Mouse (Mus musculus) midbrain, embryonic 12.5 days (tissue): ENCODE measurements around the gene Rnf25. TPM values are rescaled to one million over a fixed set of nuclear protein-coding genes. Genes with fewer than 3 reads are reported as not detected.
A peak's percentile ranks its signal among the peaks of the same experiment; 100 is the strongest.

Source experiments
- ATAC-seq: fragments of 200-750 bp; cut with Nextera tagmentation; 2 replicates; pipeline ENCODE4 v1.8.0; 2017; ENCODE audit warnings: low read depth, moderate TSS enrichment, moderate library complexity; ENCODE audit not compliant: low FRiP score
- H3K27ac ChIP-seq: fragments of 300-500 bp; sonication (generic); replicated peaks from 2 replicates; pipeline ENCODE4 v1.5.1; 2016; ENCODE audit warnings: mild to moderate bottlenecking
- H3K27me3 ChIP-seq: fragments of 300-500 bp; sonication (generic); 2 replicates; pipeline ENCODE4 v1.6.1; 2016; ENCODE audit warnings: mild to moderate bottlenecking
- H3K36me3 ChIP-seq: fragments of 300-500 bp; sonication (generic); 2 replicates; pipeline ENCODE4 v1.6.1; 2016
- H3K4me1 ChIP-seq: fragments of 300-500 bp; sonication (generic); 2 replicates; pipeline ENCODE4 v1.6.1; 2016
- H3K4me2 ChIP-seq: fragments of 300-500 bp; sonication (generic); replicated peaks from 2 replicates; pipeline ENCODE4 v1.6.1; 2016; ENCODE audit warnings: mild to moderate bottlenecking, moderate library complexity
- H3K4me3 ChIP-seq: fragments of 300-500 bp; sonication (generic); 2 replicates; pipeline ENCODE4 v1.5.1; 2016; ENCODE audit warnings: mild to moderate bottlenecking
- H3K9ac ChIP-seq: fragments of 300-500 bp; sonication (generic); replicated peaks from 2 replicates; pipeline ENCODE4 v1.6.1; 2016; ENCODE audit warnings: mild to moderate bottlenecking, moderate library complexity
- H3K9me3 ChIP-seq: fragments of 300-500 bp; sonication (generic); 2 replicates; pipeline ENCODE4 v1.6.1; 2016; ENCODE audit warnings: mild to moderate bottlenecking
- WGBS: fragments of 180-500 bp; shearing (Covaris S2); methylation state at CpG from one replicate; pipeline ENCODE4 v1.1.7; 2016; 5-methylcytosine and 5-hydroxymethylcytosine counted together
- polyA plus RNA-seq: library from polyadenylated mRNA; unstranded; fragments of >200 nt; fragmentation: Nextera tagmentation; extraction: Ambion mirVana; gene quantifications from 2 replicates; pipeline ENCODE4 v1.2.1, GENCODE M21; 2016

Gene Rnf25
- polyA plus RNA-seq: 31.5 and 35.5 TPM in 2 replicates

- Histone ChIP-seq H3K9me3 (no peaks in the 10 kb centered on the region), H3K4me3 (peak within 1 kb of the TSS; percentile 83), H3K27ac (peak within 1 kb of the TSS; percentile 47; the same call in 1 of the 2 replicates), H3K4me1 (peaks cover 14% of the 10 kb centered on the region), H3K36me3 (peaks cover 42% of the 10 kb centered on the region), H3K4me2 (peak within 1 kb of the TSS; percentile 80), H3K27me3 (no peaks in the 10 kb centered on the region), H3K9ac (peak within 1 kb of the TSS; percentile 83)
- WGBS: 10% methylated on average over 25 of the region's 25 CpGs
- peak; percentile 86 for ATAC-seq
Observed at GRCm38 (mm10) chr1:74601267-74601962, at the start of gene Rnf25, which contains the start of gene Stk36. Rnf25 (minus strand) TSS chr1:74601397. Stk36 (plus strand) TSS chr1:74601445.

- Histone ChIP-seq H3K4me2 (no peak overlapping the region), H3K9ac (no peak overlapping the region), H3K4me1 (no peaks in the 10 kb centered on the region), H3K27ac (no peak overlapping the region), H3K4me3 (no peak overlapping the region), H3K36me3 (no peaks in the 10 kb centered on the region), H3K9me3 (no peaks in the 10 kb centered on the region), H3K27me3 (no peaks in the 10 kb centered on the region)
- ATAC-seq: no peak
Observed at GRCm38 (mm10) chr1:74643926-74644325, 42.7 kb upstream of the Rnf25 start.

DNA sequence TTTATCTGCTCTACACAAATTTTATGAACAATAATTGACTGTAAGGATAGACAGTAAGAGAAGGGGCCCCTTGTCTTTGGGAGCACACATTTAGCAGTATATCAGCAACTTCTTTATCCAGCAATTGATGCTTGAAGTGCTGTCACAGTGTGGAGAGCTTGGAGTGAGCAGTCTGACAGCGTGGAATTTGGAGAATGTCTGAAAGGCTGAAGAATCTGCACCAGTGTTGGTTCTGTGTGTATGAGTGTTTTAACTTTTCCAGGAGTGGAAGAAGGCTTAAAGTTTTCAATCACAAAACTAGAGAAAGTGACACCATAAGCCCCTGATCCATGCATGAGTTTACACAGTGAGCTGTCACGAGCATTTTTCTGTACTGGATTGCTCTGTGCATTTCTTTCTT lies 42.3 kb upstream of the Rnf25 start:
- Histone ChIP-seq H3K4me1 (no peaks in the 10 kb centered on the region), H3K27ac (no peak overlapping the region), H3K36me3 (no peaks in the 10 kb centered on the region), H3K4me3 (no peak overlapping the region), H3K9me3 (no peaks in the 10 kb centered on the region), H3K4me2 (no peak overlapping the region), H3K9ac (no peak overlapping the region), H3K27me3 (no peaks in the 10 kb centered on the region)
- WGBS: 72% methylated on average over 2 of the region's 2 CpGs
- ATAC-seq: no peak

DNA sequence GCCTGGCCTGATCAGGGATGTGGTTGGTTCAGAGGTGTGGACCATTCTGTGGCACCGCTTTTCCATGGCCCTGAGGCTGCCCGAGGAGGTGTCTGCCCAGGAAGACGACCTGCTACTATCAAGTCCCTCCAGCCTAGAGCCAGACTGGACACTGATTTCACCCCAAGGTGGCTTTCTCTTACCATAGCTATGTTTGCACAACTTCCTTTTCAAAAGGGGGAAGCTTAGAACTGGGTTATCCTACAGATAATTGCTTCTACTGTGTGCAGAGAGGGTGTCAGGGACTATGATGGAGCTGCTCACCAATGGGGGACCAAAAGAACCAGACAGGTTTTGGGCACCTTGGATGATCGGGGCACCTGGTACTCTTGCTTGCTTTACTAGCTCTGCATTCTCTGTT lies 31.5 kb upstream of the Rnf25 start:
- H3K4me3 ChIP-seq: no peak overlapping the region
- 90% methylated on average over 4 of the region's 4 CpGs for WGBS
- ATAC-seq: no peak
- H3K9me3 ChIP-seq: no peaks in the 10 kb centered on the region
- no peaks in the 10 kb centered on the region for H3K27me3 ChIP-seq
- H3K4me1 ChIP-seq: no peaks in the 10 kb centered on the region
- no peak overlapping the region for H3K4me2 ChIP-seq
- H3K36me3 ChIP-seq: peaks cover 26% of the 10 kb centered on the region
- no peak overlapping the region for H3K9ac ChIP-seq
- no peak overlapping the region for H3K27ac ChIP-seq

- 49% methylated on average over 7 of the region's 7 CpGs for WGBS
- no peaks in the 10 kb centered on the region for H3K27me3 ChIP-seq
Observed at GRCm38 (mm10) chr1:74628001-74628400, 26.8 kb upstream of the Rnf25 start.

GRCm38 (mm10) chr1:74626076-74626475 lies 24.9 kb upstream of the Rnf25 start:
- peaks cover 66% of the 10 kb centered on the region for H3K36me3 ChIP-seq

More at GRCm38 (mm10) chr1:74628001-74628400, 26.8 kb upstream of the Rnf25 start:
- Histone ChIP-seq H3K27ac (no peak overlapping the region), H3K4me2 (no peak overlapping the region), H3K9me3 (no peaks in the 10 kb centered on the region), H3K4me3 (no peak overlapping the region), H3K9ac (no peak overlapping the region), H3K4me1 (no peaks in the 10 kb centered on the region), H3K36me3 (peaks cover 55% of the 10 kb centered on the region)
- ATAC-seq: no peak

GRCm38 (mm10) chr1:74624183-74624582 lies 23.0 kb upstream of the Rnf25 start:
- Histone ChIP-seq H3K4me2 (no peak overlapping the region), H3K9me3 (no peaks in the 10 kb centered on the region), H3K9ac (no peak overlapping the region), H3K4me3 (no peak overlapping the region), H3K4me1 (no peaks in the 10 kb centered on the region), H3K27me3 (no peaks in the 10 kb centered on the region), H3K27ac (no peak overlapping the region), H3K36me3 (peaks cover 66% of the 10 kb centered on the region)
- WGBS: 93% methylated on average over 1 of the region's 1 CpGs
- no peak for ATAC-seq

More at GRCm38 (mm10) chr1:74626076-74626475, 24.9 kb upstream of the Rnf25 start:
- Histone ChIP-seq H3K9ac (no peak overlapping the region), H3K27me3 (no peaks in the 10 kb centered on the region), H3K4me2 (no peak overlapping the region), H3K27ac (no peak overlapping the region), H3K9me3 (no peaks in the 10 kb centered on the region), H3K4me3 (no peak overlapping the region), H3K4me1 (no peaks in the 10 kb centered on the region)
- no peak for ATAC-seq
- 94% methylated on average over 4 of the region's 4 CpGs for WGBS

DNA sequence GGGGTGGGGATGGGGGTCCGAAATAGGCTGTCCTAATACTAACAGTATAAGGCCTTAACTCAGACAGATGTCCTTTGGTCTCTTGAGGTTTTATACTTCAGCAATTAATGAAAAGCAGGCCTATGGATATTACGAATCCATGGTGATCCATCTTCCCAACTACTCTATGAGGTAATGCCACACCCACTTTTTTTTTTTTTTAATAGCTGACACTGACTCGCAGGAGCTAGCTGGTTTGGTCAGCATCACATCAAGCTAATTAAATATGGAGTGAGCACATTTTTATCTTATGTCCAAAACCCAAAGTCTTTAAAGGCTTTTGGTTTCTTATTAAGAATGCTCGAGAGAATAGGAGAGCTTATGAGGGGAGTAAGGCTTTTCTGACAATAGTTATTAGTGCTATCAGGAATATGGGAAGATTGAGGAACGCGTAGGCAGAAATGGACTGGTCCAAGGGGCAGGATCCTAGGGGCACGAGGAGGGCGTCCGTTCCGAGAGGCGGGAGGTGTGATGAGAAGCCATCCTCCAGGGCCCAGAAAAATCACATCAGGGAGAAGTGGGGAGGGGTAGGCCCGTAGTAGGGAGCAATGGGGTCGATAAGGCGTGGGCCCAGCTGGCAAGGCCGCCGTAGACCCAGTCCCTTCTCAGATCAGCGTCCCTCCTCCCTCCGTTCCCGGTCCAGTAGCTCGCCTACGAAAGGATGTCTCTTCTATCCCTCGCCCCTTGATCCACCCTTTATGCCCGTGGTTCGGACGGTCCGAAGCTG lies 513 bp downstream of the Rnf25 start:
- H3K36me3 ChIP-seq: peaks cover 45% of the 10 kb centered on the region
- peak overlapping the region; percentile 83 for H3K4me3 ChIP-seq
- H3K4me2 ChIP-seq: peak overlapping the region; percentile 80
- H3K27ac ChIP-seq: peak overlapping the region; percentile 47; the same call in 1 of the 2 replicates
- H3K9me3 ChIP-seq: no peaks in the 10 kb centered on the region
- peaks cover 14% of the 10 kb centered on the region for H3K4me1 ChIP-seq
- peak; percentile 57; the same call in 1 of the 2 replicates for ATAC-seq
- H3K9ac ChIP-seq: peak overlapping the region; percentile 83
- 10% methylated on average over 26 of the region's 26 CpGs for WGBS
- no peaks in the 10 kb centered on the region for H3K27me3 ChIP-seq

DNA sequence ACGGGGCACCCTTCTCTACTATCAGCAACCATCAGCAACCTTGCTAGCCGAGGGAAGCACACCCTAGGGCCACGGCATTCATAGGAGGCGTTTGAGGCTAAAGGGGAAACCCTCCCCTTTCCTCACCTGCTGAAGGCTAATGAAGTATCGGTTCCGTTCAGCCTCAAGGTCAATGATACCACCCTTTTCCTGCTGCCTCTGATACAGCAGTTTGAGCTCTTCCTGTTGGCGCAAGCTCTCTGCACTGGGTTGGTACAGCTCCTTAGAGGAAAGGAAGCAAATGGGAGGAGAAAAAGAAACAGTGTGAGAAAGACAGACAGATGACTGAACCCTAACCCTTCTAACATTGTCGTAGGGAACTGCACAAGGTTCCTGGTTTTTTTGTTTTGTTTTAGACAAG lies 6.8 kb downstream of the Rnf25 start:
- WGBS: 87% methylated on average over 8 of the region's 8 CpGs
- Histone ChIP-seq H3K36me3 (peaks cover 76% of the 10 kb centered on the region), H3K4me3 (no peak overlapping the region), H3K4me2 (no peak overlapping the region), H3K27me3 (no peaks in the 10 kb centered on the region), H3K9ac (no peak overlapping the region), H3K4me1 (no peaks in the 10 kb centered on the region), H3K27ac (no peak overlapping the region), H3K9me3 (no peaks in the 10 kb centered on the region)
- ATAC-seq: no peak

DNA sequence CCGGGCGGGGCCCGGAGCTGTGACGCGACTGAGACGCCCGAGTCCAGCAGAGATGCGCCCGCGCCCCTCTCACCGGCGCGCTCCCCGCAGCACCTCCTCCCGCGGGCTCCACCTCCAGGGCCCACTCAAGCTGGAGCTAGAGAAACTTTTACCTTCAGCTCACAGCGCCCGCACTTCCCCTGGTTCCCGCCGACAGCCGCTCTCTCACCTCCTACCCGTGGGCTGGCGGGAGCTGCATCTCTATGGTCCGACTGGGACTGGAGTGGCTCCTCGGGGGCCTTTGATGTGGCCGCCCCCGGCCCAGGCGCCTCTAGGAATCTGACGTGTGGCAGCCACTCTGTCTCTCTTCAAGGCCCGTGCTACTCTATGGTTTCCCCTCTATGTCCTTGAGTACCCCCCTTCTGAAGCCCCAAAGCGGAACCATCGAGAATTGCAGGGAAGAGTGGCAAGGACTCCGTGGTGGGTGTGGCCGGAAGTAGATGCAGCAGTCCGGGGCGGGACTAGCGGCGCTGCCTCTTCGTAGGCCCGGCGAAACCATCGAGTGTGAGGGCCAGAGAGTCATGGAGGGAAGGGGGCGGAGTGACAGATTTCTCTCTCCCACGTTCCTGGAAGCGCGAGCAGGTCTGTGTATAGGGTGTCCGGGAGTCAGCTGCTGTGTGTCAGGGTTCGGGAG lies 13.3 kb downstream of the Rnf25 start, which contains the start of the genes Zfp142 and Bcs1l:
Gene Zfp142, minus strand, starts transcription at position 474 of the 673 bp plus-strand sequence.
Gene Bcs1l, plus strand, starts transcription at position 517 of the 673 bp plus-strand sequence.
- Histone ChIP-seq H3K36me3 (peaks cover 37% of the 10 kb centered on the region), H3K27ac (peak within 1 kb of the TSS; percentile 62), H3K9me3 (no peaks in the 10 kb centered on the region), H3K4me2 (peak within 1 kb of the TSS; percentile 92), H3K27me3 (no peaks in the 10 kb centered on the region), H3K4me1 (peaks cover 20% of the 10 kb centered on the region), H3K4me3 (peak within 1 kb of the TSS; percentile 84), H3K9ac (peak within 1 kb of the TSS; percentile 83)
- under 1% methylated on average over 46 of the region's 48 CpGs for WGBS
- peak; percentile 99 for ATAC-seq

GRCm38 (mm10) chr1:74587233-74587772 lies 13.9 kb downstream of the Rnf25 start:
- Histone ChIP-seq H3K9me3 (no peaks in the 10 kb centered on the region), H3K27me3 (no peaks in the 10 kb centered on the region), H3K36me3 (peaks cover 34% of the 10 kb centered on the region), H3K4me1 (peaks cover 20% of the 10 kb centered on the region), H3K9ac (peak overlapping the region; percentile 83), H3K4me2 (peak overlapping the region; percentile 92), H3K27ac (peak overlapping the region; percentile 62), H3K4me3 (peak overlapping the region; percentile 84)
- no peak for ATAC-seq
- WGBS: under 1% methylated on average over 24 of the region's 24 CpGs
